Mouse (Mus musculus): ENCODE measurements around the gene Heatr5b. TPM values are rescaled to one million over a fixed set of nuclear protein-coding genes. Genes with fewer than 3 reads are reported as not detected.

The Heatr5b gene
- polyA plus RNA-seq (2015; fragmentation: Nextera tagmentation; extraction: Ambion mirVana), result 21.9 and 22.2 TPM in 2 replicates

- Histone ChIP-seq H3K27me3 (no peaks in the 10 kb centered on the region), H3K9me3 (replicated peaks) (no peaks in the 10 kb centered on the region), H3K27ac (peak within 1 kb of the TSS; percentile 93), H3K4me3 (peak within 1 kb of the TSS; percentile 98), H3K4me2 (peak within 1 kb of the TSS; percentile 92), H3K36me3 (peaks cover 12% of the 10 kb centered on the region), H3K4me1 (replicated peaks) (peaks cover 8% of the 10 kb centered on the region), H3K9ac (peak within 1 kb of the TSS; percentile 96)
- under 1% methylated on average over 81 of the region's 81 CpGs for WGBS
- ATAC-seq (replicated peaks; ENCODE audit: insufficient number of reproducible peaks, insufficient read depth, low FRiP score, low read depth), result peak; percentile 97
Observed at GRCm38 (mm10) chr17:78834856-78835835, at the start of gene Heatr5b, which contains the start of gene Gpatch11. Gene Heatr5b (minus strand): TSS chr17:78835364. Gene Gpatch11 (plus strand): TSS chr17:78835567.

GRCm38 (mm10) chr17:78883291-78883690 lies 48.1 kb upstream of the Heatr5b start:
- peaks cover 9% of the 10 kb centered on the region for H3K4me1 ChIP-seq (replicated peaks)
- 88% methylated on average over 4 of the region's 4 CpGs for WGBS
- no peak overlapping the region; the same call in 1 of the 2 replicates for H3K27ac ChIP-seq
- H3K4me3 ChIP-seq, result no peak overlapping the region
- H3K4me2 ChIP-seq, result no peak overlapping the region
- H3K9ac ChIP-seq, result no peak overlapping the region
- H3K9me3 ChIP-seq (replicated peaks), result no peaks in the 10 kb centered on the region
- peaks cover 6% of the 10 kb centered on the region; the same call in 1 of the 2 replicates for H3K36me3 ChIP-seq
- ATAC-seq (replicated peaks; ENCODE audit: insufficient number of reproducible peaks, insufficient read depth, low FRiP score, low read depth), result no peak
- H3K27me3 ChIP-seq, result no peaks in the 10 kb centered on the region

GRCm38 (mm10) chr17:78882401-78883112 lies 47.4 kb upstream of the Heatr5b start, which contains the start of gene Eif2ak2:
Gene Eif2ak2 (minus strand): TSS chr17:78882573.
- 2% methylated on average over 28 of the region's 28 CpGs for WGBS
- Histone ChIP-seq H3K4me3 (peak within 1 kb of the TSS; percentile 71), H3K9me3 (replicated peaks) (no peaks in the 10 kb centered on the region), H3K27ac (peak within 1 kb of the TSS; percentile 80), H3K36me3 (peaks cover 8% of the 10 kb centered on the region), H3K27me3 (no peaks in the 10 kb centered on the region), H3K4me1 (replicated peaks) (peaks cover 9% of the 10 kb centered on the region), H3K9ac (peak within 1 kb of the TSS; percentile 69), H3K4me2 (peak within 1 kb of the TSS; percentile 78)
- peak; percentile 97 for ATAC-seq (replicated peaks; ENCODE audit: insufficient number of reproducible peaks, insufficient read depth, low FRiP score, low read depth)

- Histone ChIP-seq H3K9ac (peak overlapping the region; percentile 69), H3K27ac (peak overlapping the region; percentile 80), H3K4me2 (peak overlapping the region; percentile 78), H3K4me3 (peak overlapping the region; percentile 71), H3K9me3 (replicated peaks) (no peaks in the 10 kb centered on the region), H3K4me1 (replicated peaks) (peaks cover 9% of the 10 kb centered on the region), H3K27me3 (no peaks in the 10 kb centered on the region), H3K36me3 (peaks cover 14% of the 10 kb centered on the region)
- 7% methylated on average over 7 of the region's 7 CpGs for WGBS
- ATAC-seq (replicated peaks; ENCODE audit: insufficient number of reproducible peaks, insufficient read depth, low FRiP score, low read depth), result peak; percentile 28
Observed at GRCm38 (mm10) chr17:78881878-78882304, 46.7 kb upstream of the Heatr5b start.

- no peak for ATAC-seq (replicated peaks; ENCODE audit: insufficient number of reproducible peaks, insufficient read depth, low FRiP score, low read depth)
- Histone ChIP-seq H3K4me1 (replicated peaks) (no peaks in the 10 kb centered on the region), H3K9ac (no peak overlapping the region), H3K4me2 (no peak overlapping the region), H3K36me3 (peaks cover 43% of the 10 kb centered on the region), H3K27ac (no peak overlapping the region), H3K9me3 (replicated peaks) (no peaks in the 10 kb centered on the region), H3K27me3 (no peaks in the 10 kb centered on the region), H3K4me3 (no peak overlapping the region)
- WGBS, result 94% methylated on average over 6 of the region's 6 CpGs
Observed at GRCm38 (mm10) chr17:78873886-78874285, 38.7 kb upstream of the Heatr5b start.

GRCm38 (mm10) chr17:78856243-78856642 lies 21.1 kb upstream of the Heatr5b start:
- Histone ChIP-seq H3K4me2 (no peak overlapping the region), H3K27ac (no peak overlapping the region), H3K9me3 (replicated peaks) (no peaks in the 10 kb centered on the region), H3K27me3 (no peaks in the 10 kb centered on the region), H3K9ac (no peak overlapping the region), H3K4me1 (replicated peaks) (no peaks in the 10 kb centered on the region), H3K4me3 (no peak overlapping the region), H3K36me3 (peaks cover 32% of the 10 kb centered on the region)
- 83% methylated on average over 10 of the region's 10 CpGs for WGBS
- no peak for ATAC-seq (replicated peaks; ENCODE audit: insufficient number of reproducible peaks, insufficient read depth, low FRiP score, low read depth)

- 93% methylated on average over 7 of the region's 7 CpGs for WGBS
- Histone ChIP-seq H3K9ac (no peak overlapping the region), H3K4me1 (replicated peaks) (no peaks in the 10 kb centered on the region), H3K4me3 (no peak overlapping the region), H3K36me3 (peaks cover 72% of the 10 kb centered on the region), H3K9me3 (replicated peaks) (no peaks in the 10 kb centered on the region), H3K27ac (no peak overlapping the region), H3K27me3 (no peaks in the 10 kb centered on the region), H3K4me2 (no peak overlapping the region)
- ATAC-seq (replicated peaks; ENCODE audit: insufficient number of reproducible peaks, insufficient read depth, low FRiP score, low read depth), result no peak
Observed at GRCm38 (mm10) chr17:78842271-78842928, 7.2 kb upstream of the Heatr5b start.

GRCm38 (mm10) chr17:78836056-78836455 lies 892 bp upstream of the Heatr5b start:
- peaks cover 8% of the 10 kb centered on the region for H3K4me1 ChIP-seq (replicated peaks)
- no peak for ATAC-seq (replicated peaks; ENCODE audit: insufficient number of reproducible peaks, insufficient read depth, low FRiP score, low read depth)
- H3K4me2 ChIP-seq, result peak overlapping the region; percentile 92
- H3K27ac ChIP-seq, result peak overlapping the region; percentile 90
- peak overlapping the region; percentile 75 for H3K9ac ChIP-seq
- no peaks in the 10 kb centered on the region for H3K9me3 ChIP-seq (replicated peaks)
- WGBS, result 32% methylated on average over 2 of the region's 2 CpGs
- no peaks in the 10 kb centered on the region for H3K27me3 ChIP-seq
- peak overlapping the region; percentile 98 for H3K4me3 ChIP-seq
- peaks cover 13% of the 10 kb centered on the region for H3K36me3 ChIP-seq

- no peak for ATAC-seq (replicated peaks; ENCODE audit: insufficient number of reproducible peaks, insufficient read depth, low FRiP score, low read depth)
- Histone ChIP-seq H3K4me3 (no peak overlapping the region), H3K27me3 (no peaks in the 10 kb centered on the region), H3K9me3 (replicated peaks) (no peaks in the 10 kb centered on the region), H3K4me1 (replicated peaks) (peaks cover 7% of the 10 kb centered on the region; the same call in 1 of the 2 replicates), H3K9ac (peak overlapping the region; percentile 17; the same call in 1 of the 2 replicates), H3K36me3 (peaks cover 64% of the 10 kb centered on the region), H3K4me2 (no peak overlapping the region), H3K27ac (peak overlapping the region; percentile 45)
- 45% methylated on average over 13 of the region's 13 CpGs for WGBS
Observed at GRCm38 (mm10) chr17:78824346-78824745, 10.8 kb downstream of the Heatr5b start.

- no peak overlapping the region for H3K4me2 ChIP-seq
- no peak overlapping the region for H3K4me3 ChIP-seq
- WGBS, result 86% methylated on average over 3 of the region's 3 CpGs
- H3K9ac ChIP-seq, result no peak overlapping the region
- no peak for ATAC-seq (replicated peaks; ENCODE audit: insufficient number of reproducible peaks, insufficient read depth, low FRiP score, low read depth)
- 0 out of 2 replicates have a peak overlapping the region, but pooled peaks have one; percentile 37 for H3K27ac ChIP-seq
- H3K9me3 ChIP-seq (replicated peaks), result no peaks in the 10 kb centered on the region
- H3K4me1 ChIP-seq (replicated peaks), result no peaks in the 10 kb centered on the region
- H3K27me3 ChIP-seq, result no peaks in the 10 kb centered on the region
- H3K36me3 ChIP-seq, result peaks cover 37% of the 10 kb centered on the region
Observed at GRCm38 (mm10) chr17:78809582-78809981, 25.6 kb downstream of the Heatr5b start.
